Mouse (Mus musculus) embryonic facial prominence, embryonic 12.5 days (tissue): ENCODE measurements around the gene Adssl1. TPM values are rescaled to one million over a fixed set of nuclear protein-coding genes. Genes with fewer than 3 reads are reported as not detected.
A peak's percentile ranks its signal among the peaks of the same experiment; 100 is the strongest.

Experiments
- ATAC-seq: fragments of 200-750 bp; cut with Nextera tagmentation; 2 replicates; pipeline ENCODE4 v1.8.0; 2017; ENCODE audit not compliant: insufficient number of reproducible peaks, insufficient read depth, low FRiP score, low TSS enrichment
- H3K27ac ChIP-seq: fragments of 300-500 bp; sonication (generic); 2 replicates; pipeline ENCODE4 v1.5.1; 2016; ENCODE audit warnings: mild to moderate bottlenecking
- H3K27me3 ChIP-seq: fragments of 300-500 bp; sonication (generic); 2 replicates; pipeline ENCODE4 v1.6.1; 2016; ENCODE audit warnings: mild to moderate bottlenecking, moderate library complexity
- H3K36me3 ChIP-seq: fragments of 300-500 bp; sonication (generic); 2 replicates; pipeline ENCODE4 v1.6.1; 2016; ENCODE audit warnings: mild to moderate bottlenecking
- H3K4me1 ChIP-seq: fragments of 300-500 bp; sonication (generic); 2 replicates; pipeline ENCODE4 v1.6.1; 2016
- H3K4me2 ChIP-seq: fragments of 300-500 bp; sonication (generic); replicated peaks from 2 replicates; pipeline ENCODE4 v1.6.1; 2016; ENCODE audit warnings: mild to moderate bottlenecking, moderate library complexity
- H3K4me3 ChIP-seq: fragments of 300-500 bp; sonication (generic); 2 replicates; pipeline ENCODE4 v1.5.1; 2016; ENCODE audit warnings: mild to moderate bottlenecking
- H3K9ac ChIP-seq: fragments of 300-500 bp; sonication (generic); 2 replicates; pipeline ENCODE4 v1.6.1; 2016; ENCODE audit warnings: mild to moderate bottlenecking, moderate library complexity
- H3K9me3 ChIP-seq: fragments of 300-500 bp; sonication (generic); 2 replicates; pipeline ENCODE4 v1.6.1; 2016; ENCODE audit warnings: mild to moderate bottlenecking, moderate library complexity
- WGBS: fragments of 180-500 bp; shearing (Covaris S2); methylation state at CpG from one replicate; pipeline ENCODE4 v1.1.7; 2016; 5-methylcytosine and 5-hydroxymethylcytosine counted together
- polyA plus RNA-seq: library from polyadenylated mRNA; unstranded; fragments of >200 nt; fragmentation: Nextera tagmentation; extraction: Ambion mirVana; gene quantifications from 2 replicates; pipeline ENCODE4 v1.2.1, GENCODE M21; 2016

Adssl1 gene
- polyA plus RNA-seq, 1 experiment from 2014 or later, result 6.6 TPM

- no peak overlapping the region for H3K4me3 ChIP-seq
- no peaks in the 10 kb centered on the region for H3K27me3 ChIP-seq
- peaks cover 94% of the 10 kb centered on the region for H3K36me3 ChIP-seq
- 0 out of 2 replicates have a peak overlapping the region, but pooled peaks have one; percentile 6 for H3K27ac ChIP-seq
- no peak overlapping the region for H3K4me2 ChIP-seq
- no peak for ATAC-seq
- WGBS, result 90% methylated on average over 11 of the region's 11 CpGs
- no peak overlapping the region for H3K9ac ChIP-seq
- H3K4me1 ChIP-seq, result peaks cover 57% of the 10 kb centered on the region
- no peaks in the 10 kb centered on the region for H3K9me3 ChIP-seq
Measured at GRCm38 (mm10) chr12:112663303-112663702, 43.5 kb downstream of the Adssl1 start.

GRCm38 (mm10) chr12:112663716-112664115, 43.9 kb downstream of the Adssl1 start:
- no peak for ATAC-seq
- peaks cover 94% of the 10 kb centered on the region for H3K36me3 ChIP-seq
- no peak overlapping the region for H3K4me3 ChIP-seq
- 0 out of 2 replicates have a peak overlapping the region, but pooled peaks have one; percentile 6 for H3K27ac ChIP-seq
- no peak overlapping the region for H3K4me2 ChIP-seq
- no peak overlapping the region for H3K9ac ChIP-seq
- peaks cover 57% of the 10 kb centered on the region for H3K4me1 ChIP-seq
- H3K9me3 ChIP-seq, result no peaks in the 10 kb centered on the region
- no peaks in the 10 kb centered on the region for H3K27me3 ChIP-seq
- WGBS, result 92% methylated on average over 12 of the region's 12 CpGs

GRCm38 (mm10) chr12:112664124-112664523, 44.3 kb downstream of the Adssl1 start:
- peaks cover 57% of the 10 kb centered on the region for H3K4me1 ChIP-seq
- no peaks in the 10 kb centered on the region for H3K27me3 ChIP-seq
- H3K4me3 ChIP-seq, result no peak overlapping the region
- no peak overlapping the region for H3K27ac ChIP-seq
- 63% methylated on average over 2 of the region's 2 CpGs for WGBS
- ATAC-seq, result no peak
- no peak overlapping the region for H3K9ac ChIP-seq
- H3K9me3 ChIP-seq, result no peaks in the 10 kb centered on the region
- H3K4me2 ChIP-seq, result no peak overlapping the region
- H3K36me3 ChIP-seq, result peaks cover 94% of the 10 kb centered on the region

- H3K27me3 ChIP-seq, result no peaks in the 10 kb centered on the region
- 0 out of 2 replicates have a peak overlapping the region, but pooled peaks have one; percentile 1 for H3K27ac ChIP-seq
- H3K4me3 ChIP-seq, result no peak overlapping the region
- H3K4me1 ChIP-seq, result peaks cover 57% of the 10 kb centered on the region
- no peak overlapping the region for H3K9ac ChIP-seq
- H3K9me3 ChIP-seq, result no peaks in the 10 kb centered on the region
- ATAC-seq, result no peak
- peaks cover 94% of the 10 kb centered on the region for H3K36me3 ChIP-seq
- H3K4me2 ChIP-seq, result no peak overlapping the region
- 75% methylated on average over 5 of the region's 5 CpGs for WGBS
Measured at GRCm38 (mm10) chr12:112664656-112665055, 44.8 kb downstream of the Adssl1 start.

- Histone ChIP-seq H3K27me3 (no peaks in the 10 kb centered on the region), H3K9me3 (no peaks in the 10 kb centered on the region), H3K9ac (no peak overlapping the region), H3K36me3 (peaks cover 94% of the 10 kb centered on the region), H3K4me3 (no peak overlapping the region), H3K4me2 (no peak overlapping the region), H3K27ac (0 out of 2 replicates have a peak overlapping the region, but pooled peaks have one; percentile 1), H3K4me1 (peaks cover 54% of the 10 kb centered on the region)
- no peak for ATAC-seq
- 71% methylated on average over 18 of the region's 18 CpGs for WGBS
Measured at GRCm38 (mm10) chr12:112665445-112665844, 45.6 kb downstream of the Adssl1 start.

- Histone ChIP-seq H3K27ac (0 out of 2 replicates have a peak overlapping the region, but pooled peaks have one; percentile 1), H3K27me3 (no peaks in the 10 kb centered on the region), H3K4me3 (no peak overlapping the region), H3K9me3 (no peaks in the 10 kb centered on the region), H3K4me2 (no peak overlapping the region), H3K36me3 (peaks cover 94% of the 10 kb centered on the region), H3K9ac (no peak overlapping the region), H3K4me1 (peaks cover 54% of the 10 kb centered on the region)
- no peak for ATAC-seq
- 89% methylated on average over 9 of the region's 9 CpGs for WGBS
Measured at GRCm38 (mm10) chr12:112665881-112666544, 46.2 kb downstream of the Adssl1 start.

GRCm38 (mm10) chr12:112667619-112668297, 47.9 kb downstream of the Adssl1 start:
- peaks cover 83% of the 10 kb centered on the region for H3K36me3 ChIP-seq
- H3K4me2 ChIP-seq, result no peak overlapping the region
- no peak overlapping the region for H3K27ac ChIP-seq
- no peaks in the 10 kb centered on the region for H3K9me3 ChIP-seq
- no peak for ATAC-seq
- H3K27me3 ChIP-seq, result no peaks in the 10 kb centered on the region
- WGBS, result 80% methylated on average over 10 of the region's 10 CpGs
- peak overlapping the region; percentile 24; the same call in 1 of the 2 replicates for H3K9ac ChIP-seq
- H3K4me3 ChIP-seq, result no peak overlapping the region
- peaks cover 58% of the 10 kb centered on the region for H3K4me1 ChIP-seq

GRCm38 (mm10) chr12:112670718-112671393, 51.0 kb downstream of the Adssl1 start:
- Histone ChIP-seq H3K4me3 (peak overlapping the region; percentile 4; the same call in 1 of the 2 replicates), H3K27ac (no peak overlapping the region), H3K4me1 (peaks cover 47% of the 10 kb centered on the region), H3K27me3 (no peaks in the 10 kb centered on the region), H3K9ac (peak overlapping the region; percentile 41), H3K4me2 (peak overlapping the region; percentile 24), H3K36me3 (peaks cover 55% of the 10 kb centered on the region), H3K9me3 (no peaks in the 10 kb centered on the region)
- no peak for ATAC-seq
- 46% methylated on average over 9 of the region's 9 CpGs for WGBS

GRCm38 (mm10) chr12:112671891-112672290, 52.0 kb downstream of the Adssl1 start:
- Histone ChIP-seq H3K9ac (peak overlapping the region; percentile 41; the same call in 1 of the 2 replicates), H3K4me2 (peak overlapping the region; percentile 83), H3K9me3 (no peaks in the 10 kb centered on the region), H3K4me1 (peaks cover 46% of the 10 kb centered on the region), H3K4me3 (0 out of 2 replicates have a peak overlapping the region, but pooled peaks have one; percentile 97), H3K36me3 (peaks cover 46% of the 10 kb centered on the region), H3K27me3 (0 out of 2 replicates have a peak, but pooled peaks cover under 1% of the 10 kb centered on the region), H3K27ac (0 out of 2 replicates have a peak overlapping the region, but pooled peaks have one; percentile 41)
- no peak for ATAC-seq
- WGBS, result 82% methylated on average over 7 of the region's 7 CpGs

GRCm38 (mm10) chr12:112672744-112673575, 53.1 kb downstream of the Adssl1 start:
- no peaks in the 10 kb centered on the region for H3K9me3 ChIP-seq
- peak overlapping the region; percentile 83 for H3K4me2 ChIP-seq
- peaks cover 11% of the 10 kb centered on the region for H3K27me3 ChIP-seq
- 7% methylated on average over 21 of the region's 21 CpGs for WGBS
- H3K36me3 ChIP-seq, result peaks cover 36% of the 10 kb centered on the region
- peak overlapping the region; percentile 95 for H3K27ac ChIP-seq
- H3K4me1 ChIP-seq, result peaks cover 40% of the 10 kb centered on the region
- no peak for ATAC-seq
- H3K9ac ChIP-seq, result peak overlapping the region; percentile 100
- peak overlapping the region; percentile 97 for H3K4me3 ChIP-seq
